In genomic region chr3:28226181-28226580, GRCm38 (mm10) we compare ENCODE assay signal across 20 mouse cellular contexts. TPM values are rescaled to one million over a fixed set of nuclear protein-coding genes. Genes with fewer than 3 reads are reported as not detected.
DNase-seq lines count a peak whose midpoint lies in the region; TF ChIP-seq lines count a peak whose summit lies in the region.
"Had no signal": no experiment of that assay in that cellular context is flagged by ENCODE, and none has a peak within 500 bp of the region (broad histone marks: within the 10 kb centered on the region; RNA-seq: fewer than 3 reads in every experiment).

No protein-coding gene starts in this region.

- H3K27ac ChIP-seq in layer of hippocampus, adult 2 months, result peak overlapping the region; percentile 84
- H3K27ac ChIP-seq: embryonic facial prominence, embryonic 10.5 days; embryonic facial prominence, embryonic 13.5 days; forebrain, embryonic 12.5 days; heart, embryonic 15.5 days had no signal

- peak; percentile 72 for DNase-seq in heart, adult 11 months
- DNase-seq in heart, postnatal 10 days, result no peak
- no peak for DNase-seq in layer of hippocampus, adult 2 months (ENCODE audit: low spot score in 2 of 2)
- no peak for DNase-seq in layer of hippocampus, adult 11-12 months (ENCODE audit: low spot score)
- DNase-seq in testis, postnatal 10 days (ENCODE audit: low spot score), result peak; percentile 66
- no peak for DNase-seq in adipocyte (ENCODE audit: low spot score)
- DNase-seq: adrenal gland, postnatal 10 days; adrenal gland, postnatal 36 days; cerebellum, postnatal 36 days; embryo, embryonic 11 days; gastrocnemius, postnatal 14 days; heart, postnatal 4 days had no signal

- TF ChIP-seq CTCF in layer of hippocampus, adult 2 months (conservative IDR thresholded peaks at IDR 0.05), result no peak

- no peak overlapping the region; the same call in 1 of the 2 replicates for H3K4me3 ChIP-seq in layer of hippocampus, adult 2 months
- H3K4me3 ChIP-seq: embryonic facial prominence, embryonic 10.5 days; embryonic facial prominence, embryonic 13.5 days; erythroblast, embryonic 14.5 days; forebrain, embryonic 12.5 days; forebrain, embryonic 15.5 days; heart, embryonic 12.5 days; heart, embryonic 15.5 days; hindbrain, embryonic 12.5 days had no signal

- intact Hi-C loops in heart, postnatal 10 days (cut with DNase I), result no loop called here

RNA-seq across cellular contexts. Expression of gene Tnik, which starts 36.8 kb away (rescaled TPM):
- 10 to 100 TPM; 27.5 to 36.7 TPM for total RNA-seq in heart, postnatal 10 days (2021)
- total RNA-seq in layer of hippocampus, adult 2 months (2021), result 100 to 1,000 TPM; 220 to 223 TPM

Comparison
In these comparisons a context has a peak if more than half of its experiments do, and no peak if none do; other contexts are left out.
1. DNase-seq: peak in heart, adult 11 months (single experiment) and testis, postnatal 10 days (single experiment); none in heart, postnatal 10 days (0 of 2), layer of hippocampus, adult 2 months (0 of 2), layer of hippocampus, adult 11-12 months (single experiment) and adipocyte (single experiment).
2. RNA of gene Tnik, which starts 36.8 kb away (total RNA-seq): 220 to 223 TPM in layer of hippocampus, adult 2 months; 27.5 to 36.7 TPM in heart, postnatal 10 days; every median in the first group is over 4 times any median in the second.